Mouse (Mus musculus) ES-Bruce4 (cell line): ENCODE measurements around the gene Dad1. TPM values are rescaled to one million over a fixed set of nuclear protein-coding genes. Genes with fewer than 3 reads are reported as not detected.

Experiments
- H3K27ac ChIP-seq: 2 replicates; pipeline ENCODE4 v1.5.1; 2012; ENCODE audit warnings: low read length, inconsistent platforms; ENCODE audit not compliant: insufficient read depth
- H3K27me3 ChIP-seq: 2 replicates; pipeline ENCODE4 v1.6.1; 2012; ENCODE audit warnings: mild to moderate bottlenecking, low read length, inconsistent platforms; ENCODE audit not compliant: control insufficient read depth, poor library complexity, insufficient read depth, severe bottlenecking
- H3K36me3 ChIP-seq: 2 replicates; pipeline ENCODE4 v1.6.1; 2012; ENCODE audit warnings: inconsistent platforms, mild to moderate bottlenecking, low read length, moderate library complexity; ENCODE audit not compliant: control insufficient read depth, poor library complexity, insufficient read depth, severe bottlenecking
- H3K4me1 ChIP-seq: one replicate; pipeline ENCODE4 v1.8.1; 2011; ENCODE audit warnings: low read length; ENCODE audit not compliant: control insufficient read depth, insufficient read depth
- H3K4me3 ChIP-seq: 2 replicates; pipeline ENCODE4 v1.5.1; 2011; ENCODE audit warnings: low read depth, mild to moderate bottlenecking, low read length
- H3K9ac ChIP-seq: 2 replicates; pipeline ENCODE4 v1.6.1; 2012; ENCODE audit warnings: low read depth, mild to moderate bottlenecking, inconsistent platforms; ENCODE audit not compliant: poor library complexity, severe bottlenecking
- H3K9me3 ChIP-seq: replicated peaks from 2 replicates; pipeline ENCODE4 v1.6.1; 2012; ENCODE audit warnings: mild to moderate bottlenecking, low read length, inconsistent platforms; ENCODE audit not compliant: control insufficient read depth, poor library complexity, insufficient read depth, severe bottlenecking
- CTCF ChIP-seq: IDR thresholded peaks from one replicate; pipeline ENCODE4 v1.8.1; 2011; ENCODE audit warnings: low read depth, low read length
- EP300 ChIP-seq: IDR thresholded peaks from 2 replicates; pipeline ENCODE4 v1.6.1; 2011; ENCODE audit warnings: low read depth, low read length; ENCODE audit not compliant: insufficient read depth
- POLR2A ChIP-seq: IDR thresholded peaks from one replicate; pipeline ENCODE4 v1.8.1; 2011; ENCODE audit warnings: low read length; ENCODE audit not compliant: insufficient read depth
- polyA plus RNA-seq: library from polyadenylated mRNA; stranded (reverse); fragments of >200 nt; gene quantifications from 2 replicates; pipeline ENCODE4 v1.2.4, GENCODE M21; 2011; ENCODE audit warnings: low read depth; ENCODE audit not compliant: missing spikeins, insufficient read depth, insufficient read length

Gene Dad1
- polyA plus RNA-seq, 1 experiment = 119 TPM

DNA sequence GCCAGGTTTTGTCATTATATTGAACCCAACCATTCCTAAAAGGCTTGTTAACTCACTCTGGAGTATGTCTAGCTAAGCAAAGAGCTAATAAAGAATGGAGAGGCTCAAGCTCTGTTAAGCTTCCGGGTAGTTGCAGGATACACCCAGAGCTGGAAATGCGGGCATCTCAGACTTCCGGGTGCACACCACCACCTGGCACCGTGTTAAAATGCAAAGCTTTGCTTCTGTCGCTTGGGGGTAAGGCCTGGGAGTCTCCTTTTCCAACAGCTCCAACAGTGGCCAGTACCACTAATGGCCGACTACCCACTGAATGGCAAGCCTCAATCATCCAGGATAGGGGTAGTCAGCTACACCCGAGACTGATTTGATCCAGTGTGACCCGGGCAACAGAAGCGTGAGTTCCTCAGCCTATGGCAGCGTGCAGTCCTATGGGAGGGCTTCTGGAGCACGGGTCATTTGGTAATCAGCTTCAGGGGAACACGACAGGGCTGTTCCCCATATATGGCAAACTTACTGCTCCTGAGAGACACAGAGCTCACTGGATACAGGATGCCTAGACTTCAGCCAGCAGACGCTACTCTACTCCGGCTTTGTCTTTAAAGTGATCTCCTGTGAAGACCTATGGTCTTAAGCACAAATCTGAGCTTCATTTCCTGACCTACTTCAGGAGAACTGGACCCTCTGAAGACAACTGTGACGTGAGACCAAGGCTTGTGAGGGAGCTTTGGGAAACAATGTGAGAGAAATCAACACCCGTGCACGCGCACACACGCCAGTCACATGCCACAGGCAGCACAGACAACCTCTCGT is 19.5 kb downstream of the Dad1 start:
- no peak overlapping the region for H3K4me3 ChIP-seq

GRCm38 (mm10) chr14:54233559-54234143 is 20.3 kb downstream of the Dad1 start:
- no peak for TF ChIP-seq POLR2A
- TF ChIP-seq EP300 = no peak
- TF ChIP-seq CTCF = no peak
- Histone ChIP-seq H3K4me3 (0 out of 2 replicates have a peak overlapping the region, but pooled peaks have one; percentile 8), H3K4me1 (peaks cover 7% of the 10 kb centered on the region), H3K36me3 (no peaks in the 10 kb centered on the region), H3K27me3 (no peaks in the 10 kb centered on the region), H3K9ac (peak overlapping the region; percentile 22), H3K9me3 (no peaks in the 10 kb centered on the region), H3K27ac (peak overlapping the region; percentile 47; the same call in 1 of the 2 replicates)

More for the DNA sequence above, 19.5 kb downstream of the Dad1 start:
- Histone ChIP-seq H3K9ac (peak overlapping the region; percentile 22; the same call in 1 of the 2 replicates), H3K9me3 (no peaks in the 10 kb centered on the region), H3K36me3 (no peaks in the 10 kb centered on the region), H3K4me1 (peaks cover 7% of the 10 kb centered on the region), H3K27me3 (no peaks in the 10 kb centered on the region), H3K27ac (no peak overlapping the region)
- TF ChIP-seq EP300 (no peak), POLR2A (no peak), CTCF (no peak)

- Histone ChIP-seq H3K9ac (peak overlapping the region; percentile 22; the same call in 1 of the 2 replicates), H3K36me3 (no peaks in the 10 kb centered on the region), H3K9me3 (no peaks in the 10 kb centered on the region), H3K4me3 (0 out of 2 replicates have a peak overlapping the region, but pooled peaks have one; percentile 8), H3K27ac (peak overlapping the region; percentile 47; the same call in 1 of the 2 replicates), H3K4me1 (peaks cover 7% of the 10 kb centered on the region), H3K27me3 (no peaks in the 10 kb centered on the region)
- TF ChIP-seq CTCF (no peak), POLR2A (no peak), EP300 (no peak)
Measured at GRCm38 (mm10) chr14:54232811-54233558, 20.9 kb downstream of the Dad1 start.

DNA sequence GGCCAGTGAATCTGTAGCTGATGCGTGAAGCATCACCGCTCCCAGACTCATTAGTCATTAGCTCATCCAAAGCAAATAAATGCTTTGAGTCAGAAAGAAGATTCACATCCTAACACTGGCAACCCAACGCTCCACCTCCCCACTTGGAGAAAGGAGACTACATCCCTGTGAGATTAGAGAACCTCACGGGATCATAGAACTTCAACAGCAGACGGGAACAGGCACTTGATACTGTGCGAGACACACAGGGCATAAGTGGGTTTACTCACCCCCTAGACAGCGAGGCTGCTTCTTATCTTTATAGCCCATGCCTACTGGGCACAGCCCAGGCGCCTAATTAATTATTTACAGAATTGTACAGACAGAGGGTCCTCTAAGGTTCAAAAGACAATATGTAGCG is 21.8 kb downstream of the Dad1 start:
- no peak overlapping the region for H3K27ac ChIP-seq
- H3K4me1 ChIP-seq = peaks cover 8% of the 10 kb centered on the region
- no peak overlapping the region for H3K9ac ChIP-seq

GRCm38 (mm10) chr14:54231176-54231956 is 22.5 kb downstream of the Dad1 start:
- Histone ChIP-seq H3K9me3 (no peaks in the 10 kb centered on the region), H3K36me3 (no peaks in the 10 kb centered on the region), H3K4me3 (peak overlapping the region; percentile 31), H3K27me3 (no peaks in the 10 kb centered on the region), H3K4me1 (peaks cover 8% of the 10 kb centered on the region), H3K9ac (peak overlapping the region; percentile 45), H3K27ac (no peak overlapping the region)
- TF ChIP-seq POLR2A = no peak
- TF ChIP-seq CTCF = no peak
- no peak for TF ChIP-seq EP300

More for the DNA sequence above, 21.8 kb downstream of the Dad1 start:
- Histone ChIP-seq H3K36me3 (no peaks in the 10 kb centered on the region), H3K9me3 (no peaks in the 10 kb centered on the region), H3K27me3 (no peaks in the 10 kb centered on the region), H3K4me3 (no peak overlapping the region)
- TF ChIP-seq CTCF = no peak
- TF ChIP-seq POLR2A = no peak
- no peak for TF ChIP-seq EP300
